Mouse (Mus musculus) gastrocnemius, postnatal 25 days (tissue): Measurements from ENCODE around the gene Mcam. TPM values are rescaled to one million over a fixed set of nuclear protein-coding genes. Genes with fewer than 3 reads are reported as not detected.
A peak's percentile ranks its signal among the peaks of the same experiment; 100 is the strongest.
"Not testable (repeated sequence)": the region's sequence is repeated elsewhere in the genome, so short reads cannot be mapped to it uniquely, and the experiment has no call there.

Experiments
- DNase-seq: peaks from one replicate; pipeline ENCODE4 v3.0.0; 2022
- total RNA-seq, 2 experiments: library from RNA; stranded (reverse); gene quantifications; 1 replicate in 1 of 2; 2 replicates in 1 of 2; pipeline ENCODE4 v1.2.3; 2021

Gene Mcam
- total RNA-seq, 2 experiments from 2014 or later: 31.2 to 32.4 TPM

- no peak for DNase-seq
Measured at GRCm38 (mm10) chr9:44108269-44109055, 25.8 kb upstream of the Mcam start.

- no peak for DNase-seq
Measured at GRCm38 (mm10) chr9:44109360-44110095, 24.7 kb upstream of the Mcam start.

- DNase-seq: not testable (repeated sequence)
Measured at GRCm38 (mm10) chr9:44111909-44112308, 22.4 kb upstream of the Mcam start.

- DNase-seq: peak; percentile 96
Measured at GRCm38 (mm10) chr9:44113105-44113789, 21.0 kb upstream of the Mcam start, which contains the start of the genes Gm49380 and Rnf26. Gm49380 (minus strand) TSS chr9:44113500. Rnf26 (minus strand) TSS chr9:44113517.

GRCm38 (mm10) chr9:44114453-44114852, 19.8 kb upstream of the Mcam start:
- DNase-seq: no peak

- no peak for DNase-seq
Measured at GRCm38 (mm10) chr9:44115599-44115998, 18.7 kb upstream of the Mcam start.

GRCm38 (mm10) chr9:44116182-44116581, 18.1 kb upstream of the Mcam start:
- no peak for DNase-seq

- no peak for DNase-seq
Measured at GRCm38 (mm10) chr9:44119011-44119410, 15.3 kb upstream of the Mcam start.

- DNase-seq: no peak
Measured at GRCm38 (mm10) chr9:44119948-44120465, 14.3 kb upstream of the Mcam start.

GRCm38 (mm10) chr9:44124317-44124716, 10.0 kb upstream of the Mcam start:
- DNase-seq: no peak

- no peak for DNase-seq
Measured at GRCm38 (mm10) chr9:44125026-44125425, 9.2 kb upstream of the Mcam start.

GRCm38 (mm10) chr9:44125546-44126428, 8.5 kb upstream of the Mcam start:
- DNase-seq: peak; percentile 65

- DNase-seq: no peak
Measured at GRCm38 (mm10) chr9:44126746-44127145, 7.5 kb upstream of the Mcam start.

GRCm38 (mm10) chr9:44127351-44127801, 6.9 kb upstream of the Mcam start:
- peak; percentile 46 for DNase-seq

GRCm38 (mm10) chr9:44129633-44130032, 4.6 kb upstream of the Mcam start:
- DNase-seq: no peak

GRCm38 (mm10) chr9:44130034-44130433, 4.2 kb upstream of the Mcam start:
- peak; percentile 82 for DNase-seq

- DNase-seq: peak; percentile 47
Measured at GRCm38 (mm10) chr9:44130581-44131275, 3.5 kb upstream of the Mcam start.

GRCm38 (mm10) chr9:44131276-44131590, 3.0 kb upstream of the Mcam start:
- DNase-seq: no peak

- DNase-seq: no peak
Measured at GRCm38 (mm10) chr9:44132200-44132599, 2.1 kb upstream of the Mcam start.

- no peak for DNase-seq
Measured at GRCm38 (mm10) chr9:44133287-44133686, 982 bp upstream of the Mcam start.
